Mouse (Mus musculus): ENCODE data around the gene Smco1.

DNA sequence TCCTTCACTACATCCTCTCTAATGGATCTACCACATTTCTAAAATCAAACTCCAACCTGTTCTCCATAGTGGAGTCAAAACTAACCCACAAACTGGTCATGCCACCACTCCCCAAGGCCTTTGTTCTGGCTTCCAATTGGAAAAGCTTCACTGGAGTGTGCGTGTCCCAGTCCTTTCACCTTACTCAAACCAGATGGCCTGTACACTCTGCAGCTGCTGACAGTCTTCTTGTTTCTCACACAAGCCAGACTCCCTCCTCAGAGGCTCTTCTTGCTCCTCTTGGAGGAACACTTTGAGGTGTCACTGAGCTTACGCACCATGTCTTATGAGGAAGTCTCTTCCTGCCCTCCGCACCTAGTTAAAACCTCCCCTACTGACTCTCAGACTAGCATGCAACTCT is 27.4 kb upstream of the Smco1 start:
- no peak for TF ChIP-seq ZNF384 (IDR thresholded peaks at IDR 0.05; ENCODE audit: low read depth, low read length)
- TF ChIP-seq CTCF (conservative IDR thresholded peaks at IDR 0.05 in 1 of 2, IDR thresholded peaks at IDR 0.05 in 1 of 2; ENCODE audit: low read depth in 2 of 2, low read length in 2 of 2) = no peak
